Mouse (Mus musculus) liver, postnatal 0 days (tissue): ENCODE results near the gene Tfb1m.

ENCODE experiments used
- CTCF ChIP-seq: sonication (generic); IDR thresholded peaks from 2 replicates; pipeline ENCODE4 v1.5.1; 2016; ENCODE audit warnings: antibody characterized with exemption, low read depth
- EP300 ChIP-seq: IDR thresholded peaks from 2 replicates; pipeline ENCODE4 v1.6.1; 2016; ENCODE audit warnings: antibody characterized with exemption, low read depth, mild to moderate bottlenecking

DNA sequence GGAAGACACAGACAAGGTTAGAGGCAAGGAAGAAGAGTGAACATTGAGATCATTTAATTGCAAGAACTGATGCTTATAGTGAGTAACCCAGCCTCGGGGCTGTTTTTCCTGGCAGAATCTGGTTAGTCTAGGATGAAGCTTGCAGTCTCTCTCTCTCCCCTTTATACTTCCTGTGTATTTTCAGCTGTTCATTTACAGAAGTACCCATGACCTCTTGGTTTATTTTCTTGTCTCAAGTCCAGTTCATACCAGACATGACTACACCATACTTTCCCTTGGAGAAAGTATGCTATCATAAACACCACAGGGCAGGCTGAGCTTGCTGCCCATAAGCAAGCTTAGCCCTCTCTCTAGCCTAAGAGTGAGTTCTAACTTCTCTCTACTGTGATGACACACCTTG, 39.5 kb upstream of the Tfb1m start:
- no peak for TF ChIP-seq CTCF
- no peak for TF ChIP-seq EP300
